22 mouse cellular contexts compared by ENCODE assay signal in the genomic region with DNA sequence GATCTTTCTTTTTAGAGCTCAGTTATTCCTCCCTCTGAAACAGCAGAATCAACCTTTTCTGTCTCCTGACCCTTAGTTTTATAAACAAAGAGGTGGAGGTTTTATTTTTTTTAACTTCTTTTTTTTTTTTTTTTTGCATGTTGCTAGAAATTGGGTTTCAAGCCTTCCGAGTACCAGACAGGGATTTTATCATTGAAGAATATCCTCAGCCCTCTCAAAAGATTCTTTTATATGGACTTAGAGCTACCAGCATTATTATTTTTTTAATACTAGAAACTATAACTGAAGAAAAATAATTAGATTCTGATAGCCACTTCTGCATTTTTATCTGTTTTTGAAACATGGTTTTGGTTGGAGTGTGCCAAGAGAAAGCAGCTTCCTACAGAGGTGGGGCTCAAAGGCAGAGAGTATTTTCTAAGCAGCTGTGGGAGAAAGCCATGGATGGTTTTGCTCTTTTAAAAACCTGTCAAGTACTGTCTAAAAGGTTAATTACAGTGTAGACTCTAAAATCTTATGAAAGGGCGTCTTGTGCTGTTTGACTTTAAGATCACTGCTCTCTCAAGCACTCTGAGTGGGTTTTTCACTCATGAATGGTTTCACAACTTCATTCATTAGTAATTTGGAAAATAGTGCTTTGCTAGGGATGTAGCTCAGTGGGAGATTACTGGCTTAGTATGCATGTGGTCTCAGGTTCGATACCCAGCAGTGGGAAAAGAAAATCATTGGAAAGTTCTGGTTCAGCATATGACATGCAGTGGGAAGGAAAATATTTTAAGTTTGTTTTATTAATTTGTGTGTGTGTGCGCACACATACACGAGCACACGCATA.
A peak's percentile ranks its signal among the peaks of the same experiment; 100 is the strongest.
DNase-seq lines count a peak whose midpoint lies in the region; ATAC-seq and TF ChIP-seq lines count a peak whose summit lies in the region.
"Had no signal": no experiment of that assay in that cellular context is flagged by ENCODE, and none has a peak within 500 bp of the region (broad histone marks: within the 10 kb centered on the region; RNA-seq: fewer than 3 reads in every experiment).

No protein-coding gene starts in this region.

- DNase-seq in limb, embryonic 14.5 days (ENCODE audit: low spot score), result no peak
- no peak for DNase-seq in limb, embryonic 10.5 days (ENCODE audit: low spot score)
- peak; percentile 70 for DNase-seq in MEL-GATA-1-ER (ENCODE audit: extremely low read depth, low read depth)
- DNase-seq in kidney, postnatal 25 days, result no peak
- DNase-seq in lung, adult 18-20 months, result no peak
- DNase-seq: adrenal gland, adult 2 months; adrenal gland, postnatal 14 days; adrenal gland, postnatal 36 days; cerebellum, adult 11 months; cerebellum, adult 18-20 months; cerebellum, adult 8-10 months; cerebellum, adult 9-11 months; cerebellum, postnatal 14 days; cerebellum, postnatal 36 days; embryo, embryonic 11 days had no signal

- H3K9me3 ChIP-seq in limb, embryonic 14.5 days (ENCODE audit: control insufficient read depth, low read length), result no peaks in the 10 kb centered on the region
- no peaks in the 10 kb centered on the region for H3K9me3 ChIP-seq in limb, embryonic 10.5 days (replicated peaks)
- H3K9me3 ChIP-seq: embryonic facial prominence, embryonic 13.5 days; embryonic facial prominence, embryonic 15.5 days; forebrain, embryonic 10.5 days; forebrain, embryonic 13.5 days; forebrain, embryonic 15.5 days had no signal

- H3K4me1 ChIP-seq in limb, embryonic 14.5 days (ENCODE audit: control insufficient read depth, insufficient read depth, low read length), result peaks cover 18% of the 10 kb centered on the region
- H3K4me1 ChIP-seq in limb, embryonic 10.5 days, result peaks cover 50% of the 10 kb centered on the region
- H3K4me1 ChIP-seq: forebrain, embryonic 13.5 days; forebrain, embryonic 15.5 days had no signal

- no peak overlapping the region for H3K9ac ChIP-seq in limb, embryonic 14.5 days (ENCODE audit: low read depth, low read length, severe bottlenecking)
- H3K9ac ChIP-seq: embryonic facial prominence, embryonic 13.5 days; embryonic facial prominence, embryonic 15.5 days; forebrain, embryonic 13.5 days; forebrain, embryonic 15.5 days had no signal

- H3K4me3 ChIP-seq in limb, embryonic 14.5 days (replicated peaks; ENCODE audit: low read length), result no peak overlapping the region
- no peak overlapping the region for H3K4me3 ChIP-seq in limb, embryonic 10.5 days
- H3K4me3 ChIP-seq: embryonic facial prominence, embryonic 13.5 days; embryonic facial prominence, embryonic 15.5 days; erythroblast, embryonic 14.5 days; forebrain, embryonic 10.5 days; forebrain, embryonic 13.5 days; forebrain, embryonic 15.5 days had no signal

- 80% methylated on average over 6 of the region's 6 CpGs for WGBS in limb, embryonic 14.5 days
- WGBS in limb, embryonic 10.5 days, result 86% methylated on average over 6 of the region's 6 CpGs

- no peaks in the 10 kb centered on the region for H3K36me3 ChIP-seq in limb, embryonic 14.5 days (ENCODE audit: control insufficient read depth, insufficient read depth, low read length)
- no peaks in the 10 kb centered on the region for H3K36me3 ChIP-seq in limb, embryonic 10.5 days
- H3K36me3 ChIP-seq: embryonic facial prominence, embryonic 13.5 days; embryonic facial prominence, embryonic 15.5 days; forebrain, embryonic 10.5 days; forebrain, embryonic 15.5 days had no signal

- no peak overlapping the region for H3K4me2 ChIP-seq in limb, embryonic 14.5 days (replicated peaks; ENCODE audit: low read depth, low read length, severe bottlenecking)
- H3K4me2 ChIP-seq: embryonic facial prominence, embryonic 13.5 days; embryonic facial prominence, embryonic 15.5 days; forebrain, embryonic 13.5 days; forebrain, embryonic 15.5 days had no signal

- ATAC-seq in limb, embryonic 14.5 days (ENCODE audit: low FRiP score, low read depth), result no peak
- ATAC-seq in megakaryocyte progenitor cell, adult 5-6 weeks (replicated peaks; ENCODE audit: poor library complexity), result 0 out of 2 replicates have a peak, but pooled peaks have one; percentile 26
- ATAC-seq: forebrain, embryonic 13.5 days; forebrain, embryonic 15.5 days had no signal

- no peak for TF ChIP-seq POLR2A in limb, embryonic 14.5 days (IDR thresholded peaks at IDR 0.05; ENCODE audit: borderline replicate concordance, extremely low read depth, insufficient read depth, insufficient read length)

- H3K27ac ChIP-seq in limb, embryonic 14.5 days (replicated peaks; ENCODE audit: low read depth, low read length), result 0 out of 2 replicates have a peak overlapping the region, but pooled peaks have one; percentile 9
- no peak overlapping the region for H3K27ac ChIP-seq in limb, embryonic 10.5 days
- H3K27ac ChIP-seq: embryonic facial prominence, embryonic 13.5 days; embryonic facial prominence, embryonic 15.5 days; forebrain, embryonic 10.5 days; forebrain, embryonic 13.5 days; forebrain, embryonic 15.5 days had no signal

- H3K27me3 ChIP-seq in limb, embryonic 14.5 days (ENCODE audit: control insufficient read depth, insufficient read depth, low read length), result no peaks in the 10 kb centered on the region
- H3K27me3 ChIP-seq in limb, embryonic 10.5 days (ENCODE audit: low read depth, poor library complexity, severe bottlenecking), result no peaks in the 10 kb centered on the region
- H3K27me3 ChIP-seq: embryonic facial prominence, embryonic 13.5 days; embryonic facial prominence, embryonic 15.5 days; forebrain, embryonic 13.5 days; forebrain, embryonic 15.5 days had no signal
